Mouse (Mus musculus): ENCODE data around the gene Zfp61. TPM values are rescaled to one million over a fixed set of nuclear protein-coding genes. Genes with fewer than 3 reads are reported as not detected.

The Zfp61 gene
- polyA plus RNA-seq, 1 experiment from 2014 or later, result 63.5 TPM

- H3K9ac ChIP-seq, result peak overlapping the region; percentile 58; the same call in 1 of the 2 replicates
- peak overlapping the region; percentile 40 for H3K4me3 ChIP-seq
- no peaks in the 10 kb centered on the region for H3K36me3 ChIP-seq
- WGBS, result 84% methylated on average over 6 of the region's 6 CpGs
- ATAC-seq (ENCODE audit: low FRiP score, low read depth), result no peak
- H3K4me1 ChIP-seq, result peaks cover 15% of the 10 kb centered on the region; the same call in 1 of the 2 replicates
- peak overlapping the region; percentile 48; the same call in 1 of the 2 replicates for H3K27ac ChIP-seq
- no peaks in the 10 kb centered on the region; the same call in 1 of the 2 replicates for H3K27me3 ChIP-seq
- H3K4me2 ChIP-seq (replicated peaks), result peak overlapping the region; percentile 64
- H3K9me3 ChIP-seq, result peaks cover 11% of the 10 kb centered on the region; the same call in 1 of the 2 replicates
These were observed 24.2 kb upstream of the Zfp61 start for GRCm38 (mm10) chr7:24325197-24325596.

- Histone ChIP-seq H3K9ac (no peak overlapping the region), H3K9me3 (peaks cover 11% of the 10 kb centered on the region; the same call in 1 of the 2 replicates), H3K27ac (no peak overlapping the region), H3K4me3 (no peak overlapping the region), H3K4me2 (replicated peaks) (no peak overlapping the region), H3K4me1 (peaks cover 15% of the 10 kb centered on the region; the same call in 1 of the 2 replicates), H3K36me3 (no peaks in the 10 kb centered on the region), H3K27me3 (no peaks in the 10 kb centered on the region; the same call in 1 of the 2 replicates)
- whole genome bisulfite sequencing, result 82% methylated on average over 4 of the region's 4 CpGs
- no peak for ATAC-seq (ENCODE audit: low FRiP score, low read depth)
These were observed 21.6 kb upstream of the Zfp61 start for GRCm38 (mm10) chr7:24322593-24322992.

GRCm38 (mm10) chr7:24318942-24319341 lies 17.9 kb upstream of the Zfp61 start:
- Histone ChIP-seq H3K27ac (no peak overlapping the region), H3K9me3 (0 out of 2 replicates have a peak, but pooled peaks cover 3% of the 10 kb centered on the region), H3K4me2 (replicated peaks) (no peak overlapping the region), H3K27me3 (no peaks in the 10 kb centered on the region; the same call in 1 of the 2 replicates), H3K4me3 (no peak overlapping the region), H3K9ac (no peak overlapping the region), H3K4me1 (peaks cover 8% of the 10 kb centered on the region; the same call in 1 of the 2 replicates), H3K36me3 (0 out of 2 replicates have a peak, but pooled peaks cover 4% of the 10 kb centered on the region)
- 66% methylated on average over 6 of the region's 6 CpGs for WGBS
- ATAC-seq (ENCODE audit: low FRiP score, low read depth), result no peak

- Histone ChIP-seq H3K4me3 (peak within 1 kb of the TSS; percentile 67), H3K9me3 (no peaks in the 10 kb centered on the region), H3K4me1 (peaks cover 8% of the 10 kb centered on the region; the same call in 1 of the 2 replicates), H3K27me3 (no peaks in the 10 kb centered on the region; the same call in 1 of the 2 replicates), H3K27ac (peak within 1 kb of the TSS; percentile 83; the same call in 1 of the 2 replicates), H3K36me3 (peaks cover 17% of the 10 kb centered on the region), H3K4me2 (replicated peaks) (peak within 1 kb of the TSS; percentile 88), H3K9ac (peak within 1 kb of the TSS; percentile 85)
- under 1% methylated on average over 33 of the region's 33 CpGs for WGBS
- peak; percentile 97 for ATAC-seq (ENCODE audit: low FRiP score, low read depth)
These were observed 15.6 kb upstream of the Zfp61 start, which contains the start of gene Zfp94 for GRCm38 (mm10) chr7:24316567-24317092. Zfp94 (minus strand) TSS chr7:24316666.

- WGBS, result 29% methylated on average over 29 of the region's 29 CpGs
- Histone ChIP-seq H3K27me3 (no peaks in the 10 kb centered on the region; the same call in 1 of the 2 replicates), H3K4me1 (peaks cover 8% of the 10 kb centered on the region; the same call in 1 of the 2 replicates), H3K4me3 (peak overlapping the region; percentile 67), H3K4me2 (replicated peaks) (peak overlapping the region; percentile 88), H3K9ac (peak overlapping the region; percentile 85), H3K36me3 (peaks cover 24% of the 10 kb centered on the region), H3K27ac (peak overlapping the region; percentile 63; the same call in 1 of the 2 replicates), H3K9me3 (no peaks in the 10 kb centered on the region)
- ATAC-seq (ENCODE audit: low FRiP score, low read depth), result no peak; the same call in 1 of the 2 replicates
These were observed 14.9 kb upstream of the Zfp61 start for GRCm38 (mm10) chr7:24315726-24316566.

GRCm38 (mm10) chr7:24299823-24300481 lies 1.1 kb downstream of the Zfp61 start:
- peaks cover 54% of the 10 kb centered on the region for H3K36me3 ChIP-seq
- peak overlapping the region; percentile 88 for H3K4me2 ChIP-seq (replicated peaks)
- 3% methylated on average over 18 of the region's 18 CpGs for WGBS
- H3K9ac ChIP-seq, result peak overlapping the region; percentile 82
- no peaks in the 10 kb centered on the region for H3K27me3 ChIP-seq
- peak overlapping the region; percentile 66 for H3K4me3 ChIP-seq
- H3K4me1 ChIP-seq, result peaks cover 14% of the 10 kb centered on the region
- ATAC-seq (ENCODE audit: low FRiP score, low read depth), result peak; percentile 51
- H3K27ac ChIP-seq, result peak overlapping the region; percentile 97
- H3K9me3 ChIP-seq, result no peaks in the 10 kb centered on the region

GRCm38 (mm10) chr7:24298973-24299708 lies 1.9 kb downstream of the Zfp61 start:
- peak overlapping the region; percentile 66 for H3K4me3 ChIP-seq
- peaks cover 57% of the 10 kb centered on the region for H3K36me3 ChIP-seq
- no peaks in the 10 kb centered on the region for H3K9me3 ChIP-seq
- H3K27me3 ChIP-seq, result no peaks in the 10 kb centered on the region
- peak overlapping the region; percentile 82 for H3K9ac ChIP-seq
- peaks cover 14% of the 10 kb centered on the region for H3K4me1 ChIP-seq
- peak; percentile 91 for ATAC-seq (ENCODE audit: low FRiP score, low read depth)
- peak overlapping the region; percentile 97 for H3K27ac ChIP-seq
- 0% methylated on average over 45 of the region's 47 CpGs for WGBS
- H3K4me2 ChIP-seq (replicated peaks), result peak overlapping the region; percentile 88

GRCm38 (mm10) chr7:24298635-24298972 lies 2.4 kb downstream of the Zfp61 start:
- H3K9me3 ChIP-seq, result no peaks in the 10 kb centered on the region
- peaks cover 14% of the 10 kb centered on the region for H3K4me1 ChIP-seq
- peak overlapping the region; percentile 82 for H3K9ac ChIP-seq
- H3K27me3 ChIP-seq, result no peaks in the 10 kb centered on the region
- H3K27ac ChIP-seq, result peak overlapping the region; percentile 97
- peaks cover 58% of the 10 kb centered on the region for H3K36me3 ChIP-seq
- H3K4me3 ChIP-seq, result peak overlapping the region; percentile 66
- H3K4me2 ChIP-seq (replicated peaks), result peak overlapping the region; percentile 88
- ATAC-seq (ENCODE audit: low FRiP score, low read depth), result peak; percentile 16
- 0% methylated on average over 12 of the region's 12 CpGs for WGBS

GRCm38 (mm10) chr7:24297361-24298095 lies 3.5 kb downstream of the Zfp61 start:
- Histone ChIP-seq H3K4me3 (peak overlapping the region; percentile 66), H3K36me3 (peaks cover 58% of the 10 kb centered on the region), H3K4me2 (replicated peaks) (peak overlapping the region; percentile 88), H3K27ac (peak overlapping the region; percentile 97; the same call in 1 of the 2 replicates), H3K9ac (peak overlapping the region; percentile 82; the same call in 1 of the 2 replicates), H3K9me3 (no peaks in the 10 kb centered on the region), H3K27me3 (no peaks in the 10 kb centered on the region), H3K4me1 (peaks cover 14% of the 10 kb centered on the region)
- 92% methylated on average over 15 of the region's 15 CpGs for WGBS
- ATAC-seq (ENCODE audit: low FRiP score, low read depth), result no peak

GRCm38 (mm10) chr7:24296386-24296785 lies 4.6 kb downstream of the Zfp61 start:
- H3K27me3 ChIP-seq, result no peaks in the 10 kb centered on the region
- H3K36me3 ChIP-seq, result peaks cover 61% of the 10 kb centered on the region
- no peak for ATAC-seq (ENCODE audit: low FRiP score, low read depth)
- 92% methylated on average over 7 of the region's 7 CpGs for whole genome bisulfite sequencing
- peaks cover 6% of the 10 kb centered on the region; the same call in 1 of the 2 replicates for H3K9me3 ChIP-seq
- H3K4me2 ChIP-seq (replicated peaks), result no peak overlapping the region
- H3K9ac ChIP-seq, result no peak overlapping the region
- H3K4me3 ChIP-seq, result no peak overlapping the region
- H3K27ac ChIP-seq, result no peak overlapping the region
- H3K4me1 ChIP-seq, result peaks cover 14% of the 10 kb centered on the region
